Mouse (Mus musculus) adrenal gland, postnatal 14 days (tissue): Measurements from ENCODE around the gene Mafb. TPM values are rescaled to one million over a fixed set of nuclear protein-coding genes. Genes with fewer than 3 reads are reported as not detected.

Experiments used
- DNase-seq: peaks from one replicate; pipeline ENCODE4 v3.0.0; 2021; ENCODE audit warnings: mixed read lengths
- total RNA-seq: library from RNA; stranded (reverse); gene quantifications from 2 replicates; pipeline ENCODE4 v1.2.3, GENCODE M21; 2021

Gene Mafb
- total RNA-seq, 1 experiment from 2014 or later = 23.4 TPM

GRCm38 (mm10) chr2:160327167-160327566 lies 39.7 kb downstream of the Mafb start:
- DNase-seq = peak; percentile 79

GRCm38 (mm10) chr2:160325105-160325644 lies 41.7 kb downstream of the Mafb start:
- no peak for DNase-seq

GRCm38 (mm10) chr2:160321829-160322228 lies 45.0 kb downstream of the Mafb start:
- no peak for DNase-seq

GRCm38 (mm10) chr2:160318255-160318654 lies 48.6 kb downstream of the Mafb start:
- no peak for DNase-seq

Other genes with a start within 250 kb of the Mafb start
- gene Gm826, start 32.9 kb downstream of the Mafb start, total RNA-seq = 3.5 and 5.0 TPM in 2 replicates